Mouse (Mus musculus): Measurements from ENCODE around the gene Mapk7.

DNA sequence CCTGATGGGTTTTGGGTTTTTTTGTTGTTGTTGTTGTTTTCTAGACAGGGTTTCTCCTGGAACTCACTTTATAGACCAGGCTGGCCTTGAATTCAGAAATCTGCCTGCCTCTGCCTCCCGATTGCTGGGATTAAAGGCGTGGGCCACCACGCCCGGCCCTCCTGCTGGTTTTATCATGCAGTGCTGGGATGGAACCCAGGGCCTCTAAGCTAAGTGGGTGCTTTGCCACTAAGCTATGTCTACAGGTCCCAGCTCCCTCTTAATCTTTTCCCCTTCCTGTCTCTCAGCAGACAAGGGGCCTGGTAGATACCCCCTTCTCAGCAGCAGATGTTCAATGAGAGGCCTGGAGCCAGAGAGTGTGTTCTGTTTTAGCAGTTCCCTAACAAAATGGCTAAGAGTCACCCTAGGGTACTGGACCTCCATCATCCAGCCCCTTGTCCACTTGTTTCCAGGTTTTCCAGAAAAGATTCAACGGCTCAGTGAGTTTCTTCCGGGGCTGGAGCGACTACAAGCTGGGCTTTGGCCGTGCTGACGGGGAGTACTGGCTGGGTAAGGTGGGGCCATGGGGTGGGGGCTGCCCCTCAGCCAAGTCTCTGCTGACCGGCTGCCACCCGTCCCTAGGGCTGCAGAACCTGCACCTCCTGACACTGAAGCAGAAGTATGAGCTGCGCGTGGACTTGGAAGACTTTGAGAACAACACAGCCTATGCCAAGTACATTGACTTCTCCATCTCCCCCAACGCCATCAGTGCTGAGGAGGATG lies 7.6 kb downstream of the Mapk7 start:
- TF ChIP-seq CHD1 (IDR thresholded peaks at IDR 0.05; ENCODE audit: low read depth, low read length): no peak
- no peak for TF ChIP-seq KAT2A (IDR thresholded peaks at IDR 0.05; ENCODE audit: insufficient replicate concordance, low read length)
- no peak for TF ChIP-seq ZMIZ1 (IDR thresholded peaks at IDR 0.05; ENCODE audit: low read depth, low read length)
- no peak for TF ChIP-seq CTCF (conservative IDR thresholded peaks at IDR 0.05 in 1 of 2, IDR thresholded peaks at IDR 0.05 in 1 of 2; ENCODE audit: low read depth in 2 of 2, low read length in 2 of 2)
- no peak for TF ChIP-seq EP300 (IDR thresholded peaks at IDR 0.05; ENCODE audit: low read length)
- no peak for TF ChIP-seq POLR2A (IDR thresholded peaks at IDR 0.05; ENCODE audit: low read depth, low read length)
- TF ChIP-seq MYC (IDR thresholded peaks at IDR 0.05; ENCODE audit: low read depth, low read length): no peak
- no peak for TF ChIP-seq SMC3 (IDR thresholded peaks at IDR 0.05; ENCODE audit: low read depth, low read length)
- TF ChIP-seq POLR2AphosphoS2 (IDR thresholded peaks at IDR 0.05; ENCODE audit: low read depth, low read length): no peak
- TF ChIP-seq E2F4 (IDR thresholded peaks at IDR 0.05; ENCODE audit: insufficient replicate concordance, low read depth, low read length): no peak
- no peak for TF ChIP-seq USF1 (IDR thresholded peaks at IDR 0.05; ENCODE audit: low read depth, low read length)
- no peak for TF ChIP-seq HCFC1 (IDR thresholded peaks at IDR 0.05; ENCODE audit: low read depth, low read length)
